Mouse (Mus musculus) c-Kit-negative CD71-positive TER-119-positive erythroid progenitor cells, embryonic 14.5 days (primary cell): ENCODE data around the gene Aspn.
"Not testable (repeated sequence)": the region's sequence is repeated elsewhere in the genome, so short reads cannot be mapped to it uniquely, and the experiment has no call there.

Source experiments
- DNase-seq: peaks from one replicate; pipeline ENCODE4 v3.0.0-alpha.2; 2013; ENCODE audit warnings: low read depth, low spot score

Gene Aspn

GRCm38 (mm10) chr13:49584307-49585005 lies 40.2 kb downstream of the Aspn start:
- DNase-seq: no peak

- DNase-seq: no peak
Observed at GRCm38 (mm10) chr13:49586062-49586461, 41.8 kb downstream of the Aspn start.

- DNase-seq: not testable (repeated sequence)
Observed at GRCm38 (mm10) chr13:49602541-49602940, 58.3 kb downstream of the Aspn start.

GRCm38 (mm10) chr13:49603603-49604002 lies 59.4 kb downstream of the Aspn start:
- DNase-seq: no peak

GRCm38 (mm10) chr13:49607714-49608113 lies 63.5 kb downstream of the Aspn start, which contains the start of gene Ogn:
Gene Ogn, plus strand, starts transcription at chr13:49608046.
- DNase-seq: no peak

- DNase-seq: no peak
Observed at GRCm38 (mm10) chr13:49608589-49609322, 64.5 kb downstream of the Aspn start.

- DNase-seq: no peak
Observed at GRCm38 (mm10) chr13:49617021-49617420, 72.8 kb downstream of the Aspn start.
